Mouse (Mus musculus): Measurements from ENCODE around the gene Hnf4a.

DNA sequence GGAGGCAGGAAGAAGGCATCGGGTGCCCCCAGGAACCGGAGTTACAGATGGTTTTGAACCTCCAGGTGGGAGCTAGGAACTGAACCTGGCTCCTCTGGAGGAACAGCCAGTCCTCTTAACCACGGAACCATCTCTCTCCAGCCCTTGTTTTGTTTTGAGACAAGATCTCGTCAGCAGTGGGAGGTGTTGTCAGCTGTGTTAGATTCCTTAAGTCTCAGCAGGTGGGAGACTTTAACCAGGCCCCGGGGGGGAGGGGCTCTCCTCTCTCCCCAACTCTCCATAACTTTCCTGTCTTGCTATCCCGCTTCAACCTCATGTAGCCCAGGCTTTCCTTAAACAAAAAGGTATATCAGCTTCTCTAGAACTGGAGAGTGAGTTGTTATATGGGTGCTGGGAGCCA lies 12.2 kb upstream of the Hnf4a start:
- TF ChIP-seq CTCF (conservative IDR thresholded peaks at IDR 0.05; ENCODE audit: low read length) = no peak
- TF ChIP-seq NANOG (IDR thresholded peaks at IDR 0.05; ENCODE audit: borderline replicate concordance, low read length) = no peak
